Mouse (Mus musculus) CH12.LX (cell line): ENCODE data around the gene Mamdc2.

Source experiments
- CTCF ChIP-seq, 2 experiments: IDR thresholded peaks in 1 of 2; conservative IDR thresholded peaks in 1 of 2; 2 replicates each; pipeline ENCODE4 v1.5.1; 2011 to 2012; ENCODE audit warnings: low read depth in 2 of 2, low read length in 2 of 2, improper control_type of control experiment in 1 of 2, inconsistent platforms in 1 of 2, mild to moderate bottlenecking in 1 of 2, moderate library complexity in 1 of 2
- EP300 ChIP-seq: IDR thresholded peaks from 2 replicates; pipeline ENCODE4 v1.6.1; 2011; ENCODE audit warnings: low read length, improper control_type of control experiment
- GABPA ChIP-seq: IDR thresholded peaks from 2 replicates; pipeline ENCODE4 v1.6.1; 2012; ENCODE audit warnings: low read depth, low read length, improper control_type of control experiment, inconsistent platforms; ENCODE audit not compliant: insufficient replicate concordance
- JUN ChIP-seq: IDR thresholded peaks from 2 replicates; pipeline ENCODE4 v1.6.1; 2011; ENCODE audit warnings: low read depth, mild to moderate bottlenecking, low read length, improper control_type of control experiment, moderate library complexity; ENCODE audit not compliant: insufficient read depth
- POLR2A ChIP-seq: IDR thresholded peaks from 2 replicates; pipeline ENCODE4 v1.6.1; 2011; ENCODE audit warnings: low read depth, mild to moderate bottlenecking, improper control_type of control experiment, low read length
- RAD21 ChIP-seq: IDR thresholded peaks from 2 replicates; pipeline ENCODE4 v1.6.1; 2011; ENCODE audit warnings: low read depth, mild to moderate bottlenecking, low read length, improper control_type of control experiment, moderate library complexity
- RCOR1 ChIP-seq: conservative IDR thresholded peaks from 2 replicates; pipeline ENCODE4 v1.6.1; 2012; ENCODE audit warnings: low read depth, mild to moderate bottlenecking, inconsistent platforms, low read length, improper control_type of control experiment

GRCm38 (mm10) chr19:23317989-23318358 is 130.3 kb downstream of the Mamdc2 start:
- no peak for TF ChIP-seq CTCF (conservative IDR thresholded peaks at IDR 0.05 in 1 of 2, IDR thresholded peaks at IDR 0.05 in 1 of 2; ENCODE audit: low read depth in 2 of 2, low read length in 2 of 2)
- TF ChIP-seq GABPA = no peak
- TF ChIP-seq JUN = no peak
- no peak for TF ChIP-seq EP300
- TF ChIP-seq RCOR1 = no peak
- TF ChIP-seq POLR2A = no peak
- no peak for TF ChIP-seq RAD21
